Mouse (Mus musculus) large intestine, adult 2 months (tissue): ENCODE results near the gene Tgfb2. TPM values are rescaled to one million over a fixed set of nuclear protein-coding genes. Genes with fewer than 3 reads are reported as not detected.

Source experiments
- DNase-seq: peaks from one replicate; pipeline ENCODE4 v3.0.0-alpha.2; 2012; ENCODE audit warnings: low read depth, low spot score
- WGBS: fragments of 180-500 bp; shearing (Covaris S2); methylation state at CpG from one replicate; pipeline ENCODE4 v1.1.7; 2018; 5-methylcytosine and 5-hydroxymethylcytosine counted together
- polyA plus RNA-seq: library from polyadenylated mRNA; depleted of rRNA; stranded (reverse); fragments of >200 nt; gene quantifications from 2 replicates; pipeline ENCODE4 v1.2.3, GENCODE M21; 2012; rRNA removed

The Tgfb2 gene
- polyA plus RNA-seq, 1 experiment = 0.52 TPM

GRCm38 (mm10) chr1:186604124-186604523, 101.7 kb downstream of the Tgfb2 start:
- 91% methylated on average over 5 of the region's 5 CpGs for WGBS
- no peak for DNase-seq

- no peak for DNase-seq
- WGBS = 71% methylated on average over 2 of the region's 2 CpGs
Observed at GRCm38 (mm10) chr1:186588226-186588625, 117.6 kb downstream of the Tgfb2 start.

- no peak for DNase-seq
- WGBS = 73% methylated on average over 8 of the region's 8 CpGs
Observed at GRCm38 (mm10) chr1:186587065-186587804, 118.6 kb downstream of the Tgfb2 start.

DNA sequence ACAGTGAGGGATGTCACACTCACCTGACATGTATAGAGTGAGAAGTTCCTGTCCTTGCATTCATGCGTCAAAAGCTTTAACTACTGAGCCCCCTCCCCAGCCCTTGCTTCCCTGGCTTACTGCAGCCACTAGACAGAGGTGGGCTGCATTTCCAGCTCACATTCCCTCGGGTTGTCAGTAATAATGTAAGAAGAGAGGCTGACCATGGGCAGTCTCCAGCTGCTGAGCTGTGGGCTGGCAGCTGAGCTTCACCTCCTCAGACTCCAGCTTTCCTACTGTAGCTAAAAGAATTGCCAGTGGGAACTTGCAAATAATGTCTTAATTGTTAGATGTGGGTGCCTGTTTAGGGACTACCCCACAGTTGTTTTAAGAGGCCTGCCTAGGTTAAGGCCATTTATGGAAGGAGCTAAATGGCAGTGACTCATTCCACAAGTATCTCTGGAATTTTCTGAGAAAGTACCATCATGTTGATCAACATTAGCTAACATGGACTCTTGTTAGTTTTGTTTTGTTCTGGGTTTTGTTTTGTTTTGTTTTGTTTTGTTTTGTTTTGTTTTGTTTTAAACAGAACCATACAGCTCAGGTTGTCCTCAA, 120.1 kb downstream of the Tgfb2 start:
- 53% methylated on average over 2 of the region's 2 CpGs for WGBS

DNA sequence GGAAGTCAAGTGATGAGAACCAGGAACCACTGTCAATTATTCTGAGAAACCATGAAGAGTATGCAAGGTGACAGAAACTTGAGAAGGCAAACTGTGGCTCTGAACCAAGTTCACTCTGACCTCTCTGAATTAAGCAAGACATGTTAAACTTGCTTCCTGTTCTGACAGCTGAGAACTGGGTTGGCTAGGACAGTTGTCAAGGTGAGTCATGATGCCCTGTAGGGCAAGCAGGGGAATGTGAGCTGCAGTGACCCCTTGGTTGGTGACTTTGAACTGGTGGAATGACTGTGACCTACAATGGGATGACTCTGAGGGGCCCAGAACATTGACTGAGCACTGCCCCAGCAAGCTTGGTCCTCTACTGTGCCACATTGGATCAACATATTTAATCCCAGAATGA, 121.9 kb downstream of the Tgfb2 start:
- no peak for DNase-seq

More for the DNA sequence above, 120.1 kb downstream of the Tgfb2 start:
- DNase-seq = no peak

DNA sequence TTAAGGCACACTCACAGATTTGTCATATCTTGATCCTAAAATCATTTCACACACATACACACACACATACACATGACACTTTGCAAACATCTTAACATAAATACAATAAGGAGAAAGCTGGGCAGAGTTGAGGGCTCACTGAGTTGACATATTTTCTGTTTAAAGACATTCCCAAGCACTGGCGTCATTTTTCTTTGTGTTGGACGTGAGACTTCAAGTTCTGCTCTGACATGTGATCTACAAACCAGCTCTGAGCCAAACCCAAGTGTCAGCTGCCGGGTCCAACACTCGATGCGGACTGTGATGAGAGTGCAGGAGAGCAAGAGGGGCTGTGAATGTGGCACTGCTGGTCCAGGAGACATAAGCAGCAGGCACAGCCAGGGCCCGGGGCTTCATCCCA, 123.7 kb downstream of the Tgfb2 start:
- no peak for DNase-seq
- WGBS = 70% methylated on average over 6 of the region's 6 CpGs

GRCm38 (mm10) chr1:186581666-186582065, 124.1 kb downstream of the Tgfb2 start:
- no peak for DNase-seq
- 64% methylated on average over 2 of the region's 2 CpGs for WGBS

- 53% methylated on average over 2 of the region's 2 CpGs for WGBS
- DNase-seq = no peak
Observed at GRCm38 (mm10) chr1:186581114-186581513, 124.7 kb downstream of the Tgfb2 start.

GRCm38 (mm10) chr1:186577302-186577701, 128.5 kb downstream of the Tgfb2 start:
- 53% methylated on average over 5 of the region's 5 CpGs for WGBS
- no peak for DNase-seq

GRCm38 (mm10) chr1:186575629-186576028, 130.2 kb downstream of the Tgfb2 start:
- DNase-seq = no peak
- 51% methylated on average over 9 of the region's 9 CpGs for WGBS

DNA sequence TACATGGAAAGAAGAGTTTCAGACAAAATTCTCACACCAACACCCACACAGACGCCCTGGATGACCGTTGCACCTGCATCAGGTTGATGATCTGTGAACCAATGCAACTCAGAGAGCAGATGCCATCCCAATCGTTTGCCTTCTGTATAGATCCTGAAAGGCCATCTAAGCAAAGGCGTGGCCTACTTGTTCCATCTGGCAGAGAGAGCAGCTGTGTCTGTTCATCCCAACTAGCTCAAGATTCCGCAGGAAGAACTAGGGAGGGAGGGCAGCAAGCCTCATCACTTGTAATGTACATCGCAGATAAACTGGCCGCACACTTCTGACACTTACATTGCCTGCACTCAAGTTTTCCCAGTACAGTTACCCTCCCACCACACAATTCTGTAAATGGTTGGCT, 130.7 kb downstream of the Tgfb2 start:
- no peak for DNase-seq
- WGBS = 75% methylated on average over 7 of the region's 7 CpGs

Other genes starting within 250 kb of the Tgfb2 start
- gene Rrp15, start 43.4 kb upstream of the Tgfb2 start, polyA plus RNA-seq = 2.3 and 2.6 TPM in 2 replicates